Mouse (Mus musculus) gastrocnemius, postnatal 10 days (tissue): Measurements from ENCODE around the gene Lrrn1. TPM values are rescaled to one million over a fixed set of nuclear protein-coding genes. Genes with fewer than 3 reads are reported as not detected.

ENCODE experiments used
- DNase-seq: peaks from one replicate; pipeline ENCODE4 v3.0.0; 2021; ENCODE audit warnings: mixed read lengths
- long read RNA-seq, 2 experiments: library from polyadenylated mRNA; stranded (forward); transcript quantifications; one replicate each; pipeline ENCODE4 v2.0.0; 2021
- total RNA-seq, 2 experiments: library from RNA; stranded (reverse); gene quantifications; 2 replicates each; pipeline ENCODE4 v1.2.3; 2021

The Lrrn1 gene
- total RNA-seq: 10 to 100 TPM; 30.2 to 45.6 TPM
- long read RNA-seq, experiment 1, transcript Lrrn1-201 (2 exons, 3,700 nt): major isoform, 63 of 72 reads
- long read RNA-seq, experiment 1, partial matches to known transcripts: 9 of 72 reads
- long read RNA-seq, experiment 1, other reads (novel, unspliced or antisense): 0 of 72 reads
- long read RNA-seq, experiment 2, transcript Lrrn1-201 (2 exons, 3,700 nt): major isoform, 38 of 43 reads
- long read RNA-seq, experiment 2, partial matches to known transcripts: 4 of 43 reads
- long read RNA-seq, experiment 2, other reads (novel, unspliced or antisense): 1 of 43 reads

- peak; percentile 57 for DNase-seq
These were observed at the start of gene Lrrn1 for GRCm38 (mm10) chr6:107528877-107529864. Lrrn1 (plus strand) TSS chr6:107529768.

GRCm38 (mm10) chr6:107494491-107494890 is 35.1 kb upstream of the Lrrn1 start:
- DNase-seq: no peak

- DNase-seq: no peak
These were observed 33.7 kb upstream of the Lrrn1 start for GRCm38 (mm10) chr6:107495830-107496229.

GRCm38 (mm10) chr6:107513716-107514115 is 15.9 kb upstream of the Lrrn1 start:
- no peak for DNase-seq

- no peak for DNase-seq
These were observed 5.6 kb upstream of the Lrrn1 start for GRCm38 (mm10) chr6:107523953-107524352.

- DNase-seq: peak; percentile 21
These were observed 403 bp downstream of the Lrrn1 start for GRCm38 (mm10) chr6:107529911-107530431.

GRCm38 (mm10) chr6:107530621-107531285 is 1.2 kb downstream of the Lrrn1 start:
- no peak for DNase-seq

GRCm38 (mm10) chr6:107531526-107532080 is 2.0 kb downstream of the Lrrn1 start:
- DNase-seq: no peak

GRCm38 (mm10) chr6:107534533-107534932 is 5.0 kb downstream of the Lrrn1 start:
- DNase-seq: no peak

GRCm38 (mm10) chr6:107536631-107537030 is 7.1 kb downstream of the Lrrn1 start:
- no peak for DNase-seq

GRCm38 (mm10) chr6:107541222-107541621 is 11.7 kb downstream of the Lrrn1 start:
- no peak for DNase-seq

GRCm38 (mm10) chr6:107541918-107542317 is 12.3 kb downstream of the Lrrn1 start:
- no peak for DNase-seq

- DNase-seq: no peak
These were observed 16.7 kb downstream of the Lrrn1 start for GRCm38 (mm10) chr6:107546272-107546671.

GRCm38 (mm10) chr6:107552511-107552910 is 22.9 kb downstream of the Lrrn1 start:
- no peak for DNase-seq

- DNase-seq: no peak
These were observed 25.8 kb downstream of the Lrrn1 start for GRCm38 (mm10) chr6:107555364-107555763.

- peak; percentile 21 for DNase-seq
These were observed 27.4 kb downstream of the Lrrn1 start for GRCm38 (mm10) chr6:107556996-107557395.

GRCm38 (mm10) chr6:107557806-107558205 is 28.2 kb downstream of the Lrrn1 start:
- DNase-seq: no peak

- DNase-seq: no peak
These were observed 32.7 kb downstream of the Lrrn1 start for GRCm38 (mm10) chr6:107562255-107562654.

- DNase-seq: no peak
These were observed 37.5 kb downstream of the Lrrn1 start for GRCm38 (mm10) chr6:107566944-107567634.

- DNase-seq: no peak
These were observed 45.0 kb downstream of the Lrrn1 start for GRCm38 (mm10) chr6:107574561-107574960.

- DNase-seq: no peak
These were observed 45.8 kb downstream of the Lrrn1 start for GRCm38 (mm10) chr6:107575405-107575804.
